Mouse (Mus musculus) intestine, embryonic 16.5 days (tissue): ENCODE measurements around the gene Nudt22. TPM values are rescaled to one million over a fixed set of nuclear protein-coding genes. Genes with fewer than 3 reads are reported as not detected.

ENCODE experiments used
- ATAC-seq: fragments of 200-750 bp; cut with Nextera tagmentation; 2 replicates; pipeline ENCODE4 v1.8.0; 2017; ENCODE audit warnings: moderate TSS enrichment, moderate library complexity
- H3K27ac ChIP-seq: fragments of 300-500 bp; sonication (generic); 2 replicates; pipeline ENCODE4 v1.5.1; 2014; ENCODE audit warnings: mild to moderate bottlenecking, low read length
- H3K27me3 ChIP-seq: fragments of 300-500 bp; sonication (generic); replicated peaks from 2 replicates; pipeline ENCODE4 v1.6.1; 2014; ENCODE audit warnings: low read length, control low read depth, mixed read lengths; ENCODE audit not compliant: control insufficient read depth, insufficient read depth
- H3K36me3 ChIP-seq: fragments of 300-500 bp; sonication (generic); 2 replicates; pipeline ENCODE4 v1.6.1; 2014; ENCODE audit warnings: low read length, control low read depth; ENCODE audit not compliant: control insufficient read depth, insufficient read depth
- H3K4me1 ChIP-seq: fragments of 300-500 bp; sonication (generic); 2 replicates; pipeline ENCODE4 v1.6.1; 2014; ENCODE audit warnings: low read length, control low read depth, mixed read lengths; ENCODE audit not compliant: control insufficient read depth, insufficient read depth
- H3K4me2 ChIP-seq: fragments of 300-500 bp; sonication (generic); 2 replicates; pipeline ENCODE4 v1.6.1; 2014; ENCODE audit warnings: low read depth, low read length, control low read depth
- H3K4me3 ChIP-seq: fragments of 300-500 bp; sonication (generic); 2 replicates; pipeline ENCODE4 v1.5.1; 2014; ENCODE audit warnings: mild to moderate bottlenecking, low read length
- H3K9ac ChIP-seq: fragments of 300-500 bp; sonication (generic); 2 replicates; pipeline ENCODE4 v1.6.1; 2014; ENCODE audit warnings: low read depth, low read length
- H3K9me3 ChIP-seq: fragments of 300-500 bp; sonication (generic); 2 replicates; pipeline ENCODE4 v1.6.1; 2016; ENCODE audit warnings: low read length, control low read depth; ENCODE audit not compliant: control insufficient read depth
- WGBS: fragments of 180-500 bp; shearing (Covaris S2); extraction: QIAGEN DNeasy Blood & Tissue Kit; methylation state at CpG from one replicate; pipeline ENCODE4 v1.1.7; 2014; 5-methylcytosine and 5-hydroxymethylcytosine counted together
- polyA plus RNA-seq: library from polyadenylated mRNA; unstranded; fragments of >200 nt; fragmentation: Nextera tagmentation; extraction: Ambion mirVana; gene quantifications from 2 replicates; pipeline ENCODE4 v1.2.1, GENCODE M21; 2015

Gene Nudt22
- polyA plus RNA-seq, 1 experiment from 2014 or later, result 33.0 TPM

DNA sequence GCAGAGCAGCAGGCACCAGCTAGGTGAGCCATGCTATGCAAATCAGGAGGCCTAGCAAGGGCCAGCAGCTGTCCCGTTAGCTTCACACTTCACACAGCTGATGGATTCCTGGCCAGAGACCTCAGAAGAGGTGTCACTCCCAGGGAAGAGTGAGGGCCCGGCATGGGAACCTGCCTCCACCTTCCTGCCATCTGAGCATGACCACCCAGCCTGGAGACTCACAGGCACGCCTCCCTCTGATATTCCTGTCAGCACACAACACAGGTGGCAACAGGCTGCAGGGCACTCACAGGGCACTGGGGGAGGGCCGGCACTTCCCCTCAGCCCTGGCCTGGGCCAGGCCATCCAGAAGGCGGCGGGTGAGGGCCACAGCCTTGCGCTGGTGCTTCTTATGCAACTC is 40.5 kb downstream of the Nudt22 start:
- Histone ChIP-seq H3K9me3 (no peaks in the 10 kb centered on the region), H3K27me3 (no peaks in the 10 kb centered on the region), H3K4me2 (no peak overlapping the region), H3K9ac (no peak overlapping the region), H3K4me3 (no peak overlapping the region), H3K36me3 (peaks cover 46% of the 10 kb centered on the region), H3K4me1 (peaks cover 28% of the 10 kb centered on the region), H3K27ac (peak overlapping the region; percentile 48; the same call in 1 of the 2 replicates)
- WGBS, result 78% methylated on average over 7 of the region's 7 CpGs
- ATAC-seq, result no peak

DNA sequence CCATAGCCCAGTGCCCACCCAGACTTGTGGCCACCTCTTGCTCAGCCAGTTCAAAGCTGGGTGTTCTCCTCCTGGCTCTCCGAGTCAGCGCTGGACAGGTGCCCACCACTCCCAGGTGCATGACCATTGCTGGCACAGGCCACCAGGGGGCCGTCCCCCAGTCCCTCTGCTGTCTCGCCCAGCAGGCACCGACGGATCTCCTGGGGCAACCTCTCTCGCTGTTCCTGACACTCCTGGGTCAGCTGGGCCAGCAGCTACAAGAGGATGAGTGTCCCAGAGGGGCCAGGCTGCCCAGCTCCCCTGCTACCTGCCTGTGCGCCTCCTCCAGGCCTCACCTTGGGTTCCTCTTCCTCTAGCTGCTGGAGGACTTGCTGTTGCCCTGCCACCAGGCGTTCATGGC is 41.9 kb downstream of the Nudt22 start:
- 45% methylated on average over 9 of the region's 9 CpGs for WGBS
- ATAC-seq, result no peak
- peaks cover 39% of the 10 kb centered on the region for H3K4me1 ChIP-seq
- H3K4me2 ChIP-seq, result no peak overlapping the region
- H3K27me3 ChIP-seq, result no peaks in the 10 kb centered on the region
- no peak overlapping the region for H3K4me3 ChIP-seq
- 0 out of 2 replicates have a peak overlapping the region, but pooled peaks have one; percentile 11 for H3K9ac ChIP-seq
- peaks cover 33% of the 10 kb centered on the region for H3K36me3 ChIP-seq
- H3K9me3 ChIP-seq, result no peaks in the 10 kb centered on the region
- peak overlapping the region; percentile 27; the same call in 1 of the 2 replicates for H3K27ac ChIP-seq

DNA sequence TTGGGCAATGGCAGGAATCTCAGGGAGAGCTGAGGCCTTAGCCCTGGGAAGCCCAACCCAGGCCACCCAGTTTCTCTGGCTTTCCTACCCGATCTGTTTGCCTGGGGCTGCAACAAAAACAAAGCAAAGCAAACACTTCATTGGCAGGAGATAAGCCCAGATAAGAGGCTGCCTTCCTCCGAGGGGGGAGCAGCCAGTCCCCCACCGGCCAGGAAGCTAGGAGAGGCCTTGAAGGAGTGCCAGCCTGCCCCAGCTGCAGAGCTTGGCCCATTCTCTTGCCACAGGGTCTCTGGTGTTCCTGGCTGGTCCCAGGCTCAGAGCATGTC is 43.2 kb downstream of the Nudt22 start:
- peak; percentile 14; the same call in 1 of the 2 replicates for ATAC-seq
- H3K36me3 ChIP-seq, result peaks cover 24% of the 10 kb centered on the region
- H3K9ac ChIP-seq, result peak overlapping the region; percentile 75
- no peaks in the 10 kb centered on the region for H3K27me3 ChIP-seq
- 6% methylated on average over 3 of the region's 3 CpGs for WGBS
- H3K4me2 ChIP-seq, result peak overlapping the region; percentile 80
- peak overlapping the region; percentile 67 for H3K4me3 ChIP-seq
- H3K27ac ChIP-seq, result peak overlapping the region; percentile 98
- peaks cover 50% of the 10 kb centered on the region for H3K4me1 ChIP-seq
- no peaks in the 10 kb centered on the region for H3K9me3 ChIP-seq

DNA sequence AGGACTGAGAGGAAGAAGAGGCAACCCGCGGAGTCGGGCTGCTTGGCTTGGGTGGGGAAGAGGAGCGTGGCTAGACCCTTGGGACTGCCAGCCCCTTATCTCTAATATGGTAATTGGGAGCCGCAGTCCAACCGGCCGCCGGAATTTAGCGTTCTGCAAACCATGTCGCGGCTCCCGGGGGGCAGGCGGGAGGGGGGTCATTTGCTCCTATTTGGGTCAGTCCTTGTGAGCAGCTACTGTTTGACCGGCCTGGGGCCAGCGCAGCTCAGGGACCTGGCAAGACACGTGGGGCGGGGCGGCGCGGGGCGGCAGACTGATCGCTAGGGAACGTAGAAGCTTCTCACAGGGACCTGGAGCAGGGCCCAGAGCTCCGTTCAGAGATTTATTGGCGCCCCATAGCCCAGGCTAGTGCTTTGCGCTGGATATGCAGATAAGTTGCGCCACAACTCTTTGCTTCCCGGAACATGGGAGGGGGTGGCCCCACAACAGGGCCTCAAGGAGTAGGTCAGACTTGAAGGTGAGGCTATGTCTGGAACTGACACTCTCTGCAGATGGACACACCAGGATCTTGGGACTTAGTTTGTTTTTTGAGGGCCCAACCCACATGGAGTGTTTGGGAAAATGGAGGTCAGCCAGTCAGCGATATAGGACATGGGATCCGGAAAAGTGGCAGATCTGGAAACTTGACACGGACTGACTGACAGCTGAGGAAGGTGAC is 43.8 kb downstream of the Nudt22 start:
- Histone ChIP-seq H3K4me2 (peak overlapping the region; percentile 80), H3K9me3 (no peaks in the 10 kb centered on the region), H3K4me1 (peaks cover 50% of the 10 kb centered on the region), H3K27ac (peak overlapping the region; percentile 98), H3K9ac (peak overlapping the region; percentile 75), H3K27me3 (no peaks in the 10 kb centered on the region), H3K4me3 (peak overlapping the region; percentile 67), H3K36me3 (peaks cover 24% of the 10 kb centered on the region)
- ATAC-seq, result peak; percentile 72
- WGBS, result under 1% methylated on average over 31 of the region's 31 CpGs

DNA sequence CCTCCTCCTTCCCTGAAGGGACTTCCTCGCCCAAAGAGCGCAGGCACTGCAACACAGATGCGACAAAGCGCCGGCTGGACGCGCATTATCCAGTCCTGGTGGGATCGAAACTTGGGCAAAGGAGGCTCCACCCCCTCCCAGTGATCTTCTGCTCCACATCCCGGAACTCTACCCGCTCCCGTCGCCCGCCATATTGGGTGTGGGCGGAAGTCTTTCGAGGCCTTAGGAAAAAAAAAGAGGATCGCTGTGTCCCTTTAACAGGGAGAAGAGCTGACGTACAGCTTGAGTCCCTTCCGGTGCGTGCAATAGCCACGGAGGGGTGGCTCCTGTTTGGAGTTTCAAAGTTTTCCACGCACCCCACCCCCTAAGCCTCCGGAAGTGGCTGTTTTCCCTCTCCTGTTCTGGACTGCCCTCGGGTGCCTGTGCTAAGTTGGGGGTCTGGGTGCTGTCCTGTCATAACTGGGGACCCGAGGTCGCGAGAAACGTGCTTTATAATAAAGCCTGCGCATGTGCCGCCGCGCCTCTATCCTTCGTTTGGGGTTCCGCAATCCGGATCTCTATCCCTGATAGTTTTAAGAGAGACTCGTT is 44.4 kb downstream of the Nudt22 start:
- Histone ChIP-seq H3K36me3 (peaks cover 19% of the 10 kb centered on the region), H3K9me3 (no peaks in the 10 kb centered on the region), H3K27me3 (no peaks in the 10 kb centered on the region), H3K4me2 (peak overlapping the region; percentile 80), H3K4me3 (peak overlapping the region; percentile 67), H3K27ac (peak overlapping the region; percentile 98), H3K4me1 (peaks cover 57% of the 10 kb centered on the region), H3K9ac (peak overlapping the region; percentile 75)
- ATAC-seq, result peak; percentile 74
- WGBS, result under 1% methylated on average over 35 of the region's 35 CpGs

DNA sequence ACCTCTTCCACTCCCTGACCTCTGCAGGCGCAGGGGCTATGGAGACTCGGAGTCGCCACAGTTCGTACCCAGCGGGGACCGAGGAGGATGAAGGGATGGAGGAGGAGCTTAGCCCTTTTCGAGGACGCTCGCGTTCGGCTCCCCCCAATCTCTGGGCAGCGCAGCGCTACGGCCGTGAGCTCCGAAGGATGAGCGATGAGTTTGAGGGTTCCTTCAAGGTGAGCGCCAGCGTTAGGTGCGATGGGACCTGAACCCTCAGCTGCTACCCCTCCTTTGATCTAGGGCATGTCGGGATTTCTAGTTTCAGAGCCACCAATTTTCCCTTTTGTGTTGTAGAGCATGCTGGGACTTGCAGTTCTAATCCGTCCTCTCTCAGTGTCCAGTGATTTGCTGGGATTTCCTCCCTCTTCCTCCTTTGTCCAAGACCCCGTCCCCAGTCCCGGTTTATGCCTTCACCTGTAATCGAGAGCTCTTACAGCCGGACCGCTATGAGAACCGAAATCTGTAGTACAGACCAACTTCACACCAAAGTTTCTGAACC is 45.2 kb downstream of the Nudt22 start:
- peak overlapping the region; percentile 98 for H3K27ac ChIP-seq
- ATAC-seq, result peak; percentile 12
- under 1% methylated on average over 28 of the region's 28 CpGs for WGBS
- H3K9ac ChIP-seq, result peak overlapping the region; percentile 75
- H3K4me1 ChIP-seq, result peaks cover 57% of the 10 kb centered on the region
- H3K4me3 ChIP-seq, result peak overlapping the region; percentile 67
- H3K36me3 ChIP-seq, result peaks cover 11% of the 10 kb centered on the region
- H3K9me3 ChIP-seq, result no peaks in the 10 kb centered on the region
- H3K4me2 ChIP-seq, result peak overlapping the region; percentile 80
- H3K27me3 ChIP-seq, result no peaks in the 10 kb centered on the region

DNA sequence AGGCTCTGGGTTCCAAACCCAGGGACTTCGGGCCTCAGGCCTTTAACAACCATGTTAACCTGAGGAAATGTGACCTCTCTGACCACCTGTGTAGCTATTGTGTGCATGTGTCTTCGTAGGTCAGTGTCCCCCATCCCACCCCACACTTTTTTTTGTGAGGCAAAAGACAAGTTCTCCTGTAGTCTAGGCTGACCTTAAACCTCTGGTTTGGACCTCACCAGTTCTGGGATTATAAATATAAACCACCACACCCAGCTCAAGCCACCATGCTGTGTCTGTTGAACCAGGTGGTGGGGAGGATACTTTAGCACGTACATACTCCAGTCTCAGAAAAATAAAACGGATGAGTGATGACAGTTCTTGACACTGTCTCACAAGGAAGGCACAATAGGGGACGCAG is 46.0 kb downstream of the Nudt22 start:
- Histone ChIP-seq H3K36me3 (peaks cover 8% of the 10 kb centered on the region; the same call in 1 of the 2 replicates), H3K9ac (peak overlapping the region; percentile 75; the same call in 1 of the 2 replicates), H3K27me3 (no peaks in the 10 kb centered on the region), H3K9me3 (no peaks in the 10 kb centered on the region), H3K4me1 (peaks cover 55% of the 10 kb centered on the region), H3K4me3 (peak overlapping the region; percentile 67), H3K27ac (peak overlapping the region; percentile 98), H3K4me2 (peak overlapping the region; percentile 80)
- no peak for ATAC-seq
- WGBS, result 48% methylated on average over 5 of the region's 5 CpGs

DNA sequence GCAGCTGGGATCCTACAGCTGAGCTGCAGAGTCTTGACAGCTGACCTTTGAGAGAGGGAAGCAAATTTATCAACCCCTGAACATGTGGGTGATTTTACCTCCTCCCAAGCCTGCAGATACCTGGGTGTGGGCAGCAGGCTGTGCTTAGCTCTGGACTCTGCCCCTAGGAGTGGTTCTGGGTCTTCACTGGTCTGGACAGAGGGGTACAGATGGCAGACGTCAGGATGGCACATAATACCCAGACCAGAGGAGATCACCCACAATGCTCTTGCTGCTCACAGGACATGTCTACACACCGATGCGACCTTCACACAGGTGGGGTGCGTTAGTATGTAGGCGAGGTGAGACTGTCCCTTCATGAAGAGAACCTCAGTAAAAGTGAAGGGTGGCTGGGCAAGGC is 46.4 kb downstream of the Nudt22 start:
- 77% methylated on average over 5 of the region's 5 CpGs for WGBS
- Histone ChIP-seq H3K4me3 (no peak overlapping the region), H3K27me3 (no peaks in the 10 kb centered on the region), H3K4me1 (peaks cover 53% of the 10 kb centered on the region), H3K9ac (peak overlapping the region; percentile 35; the same call in 1 of the 2 replicates), H3K4me2 (peak overlapping the region; percentile 80), H3K9me3 (no peaks in the 10 kb centered on the region), H3K27ac (peak overlapping the region; percentile 98), H3K36me3 (peaks cover 8% of the 10 kb centered on the region; the same call in 1 of the 2 replicates)
- 0 out of 2 replicates have a peak, but pooled peaks have one; percentile 14 for ATAC-seq

DNA sequence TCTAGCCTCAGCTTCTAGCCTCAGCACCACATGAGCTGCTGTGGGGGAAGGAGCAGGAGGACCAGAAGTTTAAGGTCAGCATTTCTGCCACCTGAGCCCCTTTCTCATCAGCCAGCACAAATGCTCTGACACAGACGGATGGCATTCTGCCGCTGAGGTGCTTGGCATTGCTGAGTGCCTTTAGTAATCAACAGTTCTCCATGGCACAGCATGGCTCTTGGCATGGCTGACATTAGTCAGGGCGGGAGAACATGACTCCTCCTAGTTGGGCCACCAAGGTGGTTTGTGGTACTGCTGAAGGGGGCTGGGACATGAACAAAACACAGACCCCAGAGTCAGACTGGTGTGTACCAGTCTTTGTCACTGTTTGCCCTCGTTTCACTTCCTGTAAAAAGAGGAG is 47.7 kb downstream of the Nudt22 start:
- 0 out of 2 replicates have a peak, but pooled peaks cover 1% of the 10 kb centered on the region for H3K36me3 ChIP-seq
- H3K27me3 ChIP-seq, result no peaks in the 10 kb centered on the region
- ATAC-seq, result no peak
- peaks cover 42% of the 10 kb centered on the region for H3K4me1 ChIP-seq
- 84% methylated on average over 4 of the region's 4 CpGs for WGBS
- no peak overlapping the region for H3K27ac ChIP-seq
- H3K9ac ChIP-seq, result 0 out of 2 replicates have a peak overlapping the region, but pooled peaks have one; percentile 37
- H3K4me3 ChIP-seq, result no peak overlapping the region
- H3K4me2 ChIP-seq, result no peak overlapping the region
- no peaks in the 10 kb centered on the region for H3K9me3 ChIP-seq
